Mouse (Mus musculus) Patski (cell line): ENCODE results near the gene Gpx7. TPM values are rescaled to one million over a fixed set of nuclear protein-coding genes. Genes with fewer than 3 reads are reported as not detected.

Source experiments
- ATAC-seq: fragments of 100-300 bp; one replicate; pipeline ENCODE4 v1.8.0; 2021
- CTCF ChIA-PET: fragments of 350-600 bp; sonication (Branson Sonifier 250); formaldehyde crosslinking; loops from one replicate; lab custom pipeline; 2022; ENCODE audit warnings: inconsistent platforms; lab: Charles Lee
- POLR2A ChIA-PET: fragments of 350-600 bp; sonication (Branson Sonifier 250); formaldehyde crosslinking; loops from one replicate; lab custom pipeline; 2022; ENCODE audit warnings: antibody characterized with exemption, inconsistent platforms; lab: Charles Lee
- DNase-seq: peaks from one replicate; pipeline ENCODE4 v3.0.0-alpha.2; 2011; ENCODE audit warnings: low read depth, low spot score
- H3K27me3 ChIP-seq: fragments of 371-371 bp; one replicate; pipeline ENCODE4 v1.5.1; 2021
- CTCF ChIP-seq: fragments of 100-300 bp; IDR thresholded peaks from one replicate; pipeline ENCODE4 v1.5.1; 2021
- in situ Hi-C: fragments of 300-500 bp; cut with MboI; formaldehyde crosslinking; loops from 3 replicates; pipeline ENCODE4 v1.11.1; 2018; ENCODE audit warnings: low pct_unique_long_range_greater_than_20kb, mixed read lengths
- polyA plus RNA-seq: library from polyadenylated mRNA; unstranded; gene quantifications from one replicate; pipeline ENCODE4 v1.2.3, GENCODE M21; 2021

The Gpx7 gene
- polyA plus RNA-seq, 1 experiment from 2014 or later, result not detected

- ATAC-seq, result no peak
Observed at GRCm38 (mm10) chr4:108430656-108431560, 24.1 kb upstream of the Gpx7 start.

DNA sequence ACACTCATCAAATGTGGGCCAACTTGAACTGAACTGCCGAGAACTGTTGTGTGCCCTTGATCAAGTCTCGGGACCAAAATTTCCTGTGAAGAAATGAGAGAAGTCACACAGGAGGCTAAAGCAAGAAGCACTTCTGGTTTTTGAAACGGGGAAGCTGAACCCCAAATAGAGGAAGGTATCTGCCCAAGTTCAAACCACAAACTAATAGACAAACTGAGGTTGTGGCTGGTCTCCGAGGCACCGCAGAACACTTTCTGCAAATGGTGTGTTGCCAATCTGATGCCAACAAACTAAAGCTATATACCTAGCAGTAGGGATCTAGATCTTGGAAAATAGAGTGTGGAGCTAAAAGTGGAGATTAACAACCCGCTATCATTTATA lies 21.6 kb upstream of the Gpx7 start:
- TF ChIP-seq CTCF, result no peak
- CTCF ChIA-PET, result no interaction called here
- POLR2A ChIA-PET, result interaction anchor here (1.2 kb wide), 1 partner anchor 19 kb away, joined by 3 read pairs; no protein-coding TSS in a partner anchor
- ATAC-seq (no peak), DNase-seq (no peak)
- H3K27me3 ChIP-seq, result no peaks in the 10 kb centered on the region
- in situ Hi-C loops, result no loop called here

More at GRCm38 (mm10) chr4:108430656-108431560, 24.1 kb upstream of the Gpx7 start:
- in situ Hi-C loops, result loop anchor here (5.0 kb wide), 1 partner anchor 44 kb away; no protein-coding TSS in a partner anchor
- ChIA-PET POLR2A (interaction anchor here (0.6 kb wide), 1 partner anchor 392 kb away, joined by 4 read pairs; no protein-coding TSS in a partner anchor), CTCF (interaction anchor here (0.6 kb wide), 1 partner anchor 458 kb away, joined by 3 read pairs; no protein-coding TSS in a partner anchor)
- DNase-seq, result no peak
- no peaks in the 10 kb centered on the region for H3K27me3 ChIP-seq
- TF ChIP-seq CTCF, result no peak

DNA sequence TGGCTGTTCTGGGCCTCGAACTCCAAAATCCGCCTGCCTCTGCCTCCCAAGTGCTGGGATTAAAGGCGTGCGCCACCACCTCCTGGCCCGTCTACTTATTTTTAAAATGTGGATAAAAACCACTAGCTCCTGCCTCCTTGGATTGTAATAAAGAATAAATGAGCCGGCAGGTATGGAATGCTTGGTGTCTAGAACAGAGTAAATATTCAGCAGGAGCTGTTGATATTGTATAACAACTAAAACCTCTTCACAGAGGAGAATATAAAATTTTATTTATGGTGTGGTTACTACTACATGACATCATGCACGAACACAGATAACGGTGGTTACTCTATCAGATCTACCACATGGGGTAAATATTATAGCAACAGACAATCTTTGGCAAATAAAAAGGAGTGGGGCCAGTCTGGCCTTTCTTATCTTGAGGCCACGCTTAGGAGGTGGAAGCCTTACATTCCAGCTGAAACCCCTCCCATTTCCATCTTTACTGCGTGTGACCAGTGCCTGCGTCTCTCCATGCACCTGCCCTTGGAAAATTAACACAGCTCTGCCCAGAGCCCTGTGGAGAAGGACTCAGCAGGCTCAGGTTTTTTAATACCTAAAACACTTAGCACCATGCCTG lies 21.1 kb upstream of the Gpx7 start:
- ATAC-seq (no peak), DNase-seq (no peak)
- no peak for TF ChIP-seq CTCF
- in situ Hi-C loops, result no loop called here
- POLR2A ChIA-PET, result interaction anchor here (0.6 to 1.2 kb wide), 2 partner anchors 16 to 19 kb away, joined by 3 read pairs; no protein-coding TSS in a partner anchor
- CTCF ChIA-PET, result no interaction called here
- H3K27me3 ChIP-seq, result no peaks in the 10 kb centered on the region

DNA sequence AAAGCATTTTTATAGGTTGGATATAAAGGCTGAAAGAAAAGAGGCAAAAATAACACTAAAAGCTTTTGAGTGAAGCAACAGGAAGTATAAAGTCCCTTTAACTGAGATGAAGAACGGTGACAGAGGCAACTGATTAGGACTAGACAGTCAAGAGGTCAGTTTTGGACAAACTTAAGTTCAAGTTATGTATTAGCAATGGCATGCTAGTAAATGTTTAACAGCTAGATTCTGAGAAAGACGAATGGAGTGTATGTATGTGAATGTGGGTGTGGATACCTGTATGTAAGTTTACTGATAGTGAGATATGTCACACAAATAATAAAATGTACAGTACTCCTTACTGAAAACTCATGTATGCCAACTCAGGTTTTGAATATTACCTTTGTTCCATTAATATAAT lies 17.8 kb upstream of the Gpx7 start:
- DNase-seq (no peak), ATAC-seq (no peak)
- ChIA-PET POLR2A (no interaction called here), CTCF (interaction anchor here (1.7 kb wide), 1 partner anchor 10 kb away, joined by 4 read pairs; no protein-coding TSS in a partner anchor)
- no peaks in the 10 kb centered on the region for H3K27me3 ChIP-seq
- in situ Hi-C loops, result no loop called here
- no peak for TF ChIP-seq CTCF

- in situ Hi-C loops, result loop anchor here (10.0 kb wide), 1 partner anchor 47 kb away; the partner anchor contains the start of gene Tut4
- no peak for DNase-seq
- POLR2A ChIA-PET, result no interaction called here
- CTCF ChIA-PET, result no interaction called here
- no peaks in the 10 kb centered on the region for H3K27me3 ChIP-seq
- TF ChIP-seq CTCF, result no peak
- no peak for ATAC-seq
Observed at GRCm38 (mm10) chr4:108407621-108408020, 860 bp upstream of the Gpx7 start.

GRCm38 (mm10) chr4:108406138-108406860 lies 462 bp downstream of the Gpx7 start:
- POLR2A ChIA-PET, result interaction anchor here (0.5 to 1.0 kb wide), 2 partner anchors 9 to 1127 kb away, joined by 3 read pairs; no protein-coding TSS in a partner anchor
- CTCF ChIA-PET, result no interaction called here
- no peak for DNase-seq
- ATAC-seq, result no peak
- in situ Hi-C loops, result loop anchor here (10.0 kb wide), 1 partner anchor 49 kb away; the partner anchor contains the start of gene Tut4
- H3K27me3 ChIP-seq, result no peaks in the 10 kb centered on the region
- TF ChIP-seq CTCF, result no peak

- POLR2A ChIA-PET, result no interaction called here
- ATAC-seq (no peak), DNase-seq (no peak)
- in situ Hi-C loops, result loop anchor here (10.0 kb wide), 1 partner anchor 49 kb away; the partner anchor contains the start of gene Tut4
- H3K27me3 ChIP-seq, result no peaks in the 10 kb centered on the region
- TF ChIP-seq CTCF, result no peak
- CTCF ChIA-PET, result interaction anchor here (0.8 kb wide), 1 partner anchor 47 kb away, joined by 3 read pairs; no protein-coding TSS in a partner anchor
Observed at GRCm38 (mm10) chr4:108405766-108406137, 1.0 kb downstream of the Gpx7 start.

DNA sequence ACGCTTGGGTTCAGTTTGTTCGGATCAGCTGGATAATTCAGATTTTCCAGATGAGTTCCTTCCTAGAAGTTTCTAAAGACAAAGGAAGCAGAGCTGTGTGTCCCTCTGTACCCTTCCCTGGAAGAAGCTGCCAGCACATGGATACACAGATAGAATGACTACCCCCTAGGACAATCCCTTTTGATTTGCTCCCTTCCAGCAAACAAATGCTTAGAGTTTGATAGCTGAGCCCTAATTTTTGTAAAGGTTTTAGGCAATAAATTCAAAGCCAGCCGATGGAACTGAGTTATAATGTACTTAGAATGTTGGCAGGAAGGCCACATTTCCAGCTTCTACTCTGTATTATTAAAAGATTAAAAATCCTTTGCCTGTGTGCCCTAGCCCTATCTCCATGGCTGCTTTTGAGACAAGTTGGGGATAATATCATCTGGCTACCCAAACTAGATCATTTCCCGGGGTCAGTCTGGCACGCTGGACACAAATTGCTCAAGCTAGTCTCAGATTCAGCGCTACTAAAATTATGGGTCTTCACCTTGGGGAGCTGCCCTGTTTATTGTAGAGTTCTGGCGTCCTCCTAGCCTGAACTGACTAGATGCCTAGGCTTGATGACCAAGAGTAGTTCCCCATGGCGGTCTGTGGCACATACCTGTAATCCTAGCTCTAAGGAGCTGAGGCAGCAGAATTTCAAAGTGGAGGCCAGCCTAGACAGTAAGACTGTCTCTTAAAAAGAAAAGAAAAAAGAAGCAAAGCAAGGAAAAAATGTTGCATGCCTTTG lies 2.7 kb downstream of the Gpx7 start:
- POLR2A ChIA-PET, result interaction anchor here (0.7 kb wide), 1 partner anchor 56 kb away, joined by 3 read pairs; no protein-coding TSS in a partner anchor
- CTCF ChIA-PET, result interaction anchor here (1.7 kb wide), 1 partner anchor 14 kb away, joined by 4 read pairs; no protein-coding TSS in a partner anchor
- H3K27me3 ChIP-seq, result no peaks in the 10 kb centered on the region
- in situ Hi-C loops, result loop anchor here (10.0 kb wide), 1 partner anchor 51 kb away; the partner anchor contains the start of gene Tut4
- no peak for TF ChIP-seq CTCF
- no peak for DNase-seq
- ATAC-seq, result no peak

DNA sequence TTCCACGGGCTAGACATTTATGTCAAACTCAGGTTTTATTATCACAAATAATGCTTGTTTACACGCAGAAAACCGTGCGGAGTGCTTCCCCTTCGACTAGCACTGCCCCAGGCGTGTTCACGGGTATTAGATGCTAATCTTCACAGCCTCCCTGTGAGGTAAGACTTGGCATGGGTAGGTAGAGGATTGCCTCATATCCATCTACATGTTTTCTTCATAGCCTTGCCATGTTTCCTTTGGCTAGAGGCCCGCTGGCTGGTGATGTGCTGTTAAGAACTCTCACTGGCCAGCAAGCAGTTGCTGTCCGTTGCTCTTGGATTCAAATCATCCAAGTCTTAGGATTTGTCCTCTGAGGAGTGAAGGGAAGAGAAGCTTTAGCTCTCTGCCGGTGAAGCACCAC lies 6.4 kb downstream of the Gpx7 start:
- peak; percentile 50 for DNase-seq
- POLR2A ChIA-PET, result no interaction called here
- no peaks in the 10 kb centered on the region for H3K27me3 ChIP-seq
- in situ Hi-C loops, result loop anchor here (10.0 kb wide), 1 partner anchor 54 kb away; the partner anchor contains the start of gene Tut4
- ATAC-seq, result no peak
- CTCF ChIA-PET, result no interaction called here
- no peak for TF ChIP-seq CTCF
